Comparison of ENCODE assay signal across 8 mouse cellular contexts in the genomic region with DNA sequence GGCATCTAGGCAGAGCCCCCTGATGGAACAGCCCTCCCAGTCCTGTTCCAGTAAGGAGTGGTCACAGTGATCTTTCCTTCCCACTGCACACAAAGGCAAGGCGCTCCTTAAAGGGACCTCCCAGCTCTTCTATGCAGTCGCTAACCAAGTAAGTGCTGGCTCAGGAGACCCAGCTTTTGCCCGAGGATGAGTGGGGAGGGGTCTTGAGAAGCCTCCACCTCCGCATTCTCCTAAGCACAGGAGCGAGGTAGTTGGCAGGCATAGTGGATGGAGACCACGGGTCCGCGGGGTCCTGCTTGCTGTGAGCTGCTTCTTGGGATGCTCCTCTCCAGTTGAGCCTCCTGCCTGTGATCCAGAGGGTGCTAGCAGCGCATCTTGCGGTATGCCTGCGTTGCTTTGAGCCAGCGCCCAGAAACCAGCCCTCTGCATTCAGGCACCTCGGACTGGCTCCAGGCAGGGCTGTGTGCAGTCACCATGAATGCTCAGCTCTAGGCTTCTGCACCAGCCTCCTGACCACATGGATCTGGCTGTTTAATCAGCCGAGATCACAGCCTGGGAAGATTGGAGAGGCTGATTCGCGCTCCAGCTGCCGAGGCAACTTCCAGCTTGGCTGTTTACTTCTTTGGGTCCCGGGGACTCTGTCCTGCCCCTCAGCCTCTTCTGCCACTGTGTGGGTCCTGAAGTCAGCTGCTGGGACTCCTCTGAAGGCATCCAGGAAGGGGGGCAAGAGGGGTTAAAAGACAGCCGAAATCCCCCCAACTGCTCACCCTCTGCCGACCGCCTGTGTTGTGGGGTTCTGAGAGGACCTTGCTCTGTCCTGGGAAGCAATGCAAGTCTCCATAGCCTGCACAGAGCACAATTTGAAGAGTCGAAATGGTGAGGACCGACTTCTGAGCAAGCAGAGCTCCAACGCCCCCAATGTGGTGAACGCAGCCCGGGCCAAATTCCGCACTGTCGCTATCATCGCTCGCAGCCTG. TPM values are rescaled to one million over a fixed set of nuclear protein-coding genes. Genes with fewer than 3 reads are reported as not detected.
DNase-seq lines count a peak whose midpoint lies in the region; ATAC-seq and TF ChIP-seq lines count a peak whose summit lies in the region.

A gene (plus strand): TSS at position 440 of the 977 bp plus-strand sequence.

- H3K4me2 ChIP-seq in forebrain, embryonic 13.5 days, result peak within 1 kb of the TSS; percentile 84
- H3K4me2 ChIP-seq in midbrain, postnatal 0 days (ENCODE audit: low read depth, low read length, poor library complexity, severe bottlenecking), result peak within 1 kb of the TSS; percentile 78

- no peak within 1 kb of the TSS for H3K27ac ChIP-seq in forebrain, embryonic 13.5 days
- no peak within 1 kb of the TSS for H3K27ac ChIP-seq in midbrain, postnatal 0 days (ENCODE audit: low read depth, low read length)

- peaks cover 19% of the 10 kb centered on the region for H3K27me3 ChIP-seq in forebrain, embryonic 13.5 days
- H3K27me3 ChIP-seq in midbrain, postnatal 0 days (ENCODE audit: insufficient read depth, low read length), result peaks cover 4% of the 10 kb centered on the region; the same call in 1 of the 2 replicates

- TF ChIP-seq CTCF in midbrain, postnatal 0 days (IDR thresholded peaks at IDR 0.05), result no peak

- peak within 1 kb of the TSS; percentile 65 for H3K9ac ChIP-seq in forebrain, embryonic 13.5 days
- H3K9ac ChIP-seq in midbrain, postnatal 0 days (replicated peaks; ENCODE audit: low read length, poor library complexity, severe bottlenecking), result peak within 1 kb of the TSS; percentile 42

- H3K36me3 ChIP-seq in forebrain, embryonic 13.5 days (ENCODE audit: poor library complexity, severe bottlenecking), result no peaks in the 10 kb centered on the region
- H3K36me3 ChIP-seq in midbrain, postnatal 0 days (ENCODE audit: insufficient read depth, low read length), result no peaks in the 10 kb centered on the region

- peak within 1 kb of the TSS; percentile 49 for H3K4me3 ChIP-seq in forebrain, embryonic 13.5 days
- H3K4me3 ChIP-seq in midbrain, postnatal 0 days (ENCODE audit: low read depth, low read length), result peak within 1 kb of the TSS; percentile 45

- H3K9me3 ChIP-seq in forebrain, embryonic 13.5 days (replicated peaks), result no peaks in the 10 kb centered on the region
- no peaks in the 10 kb centered on the region for H3K9me3 ChIP-seq in midbrain, postnatal 0 days (ENCODE audit: low read length)

- DNase-seq in ES-CJ7 (ENCODE audit: low read depth, low spot score), result peak; percentile 21
- peak; percentile 54 for DNase-seq in cerebellum, adult 11 months
- DNase-seq in left cerebral cortex, adult 9 months (ENCODE audit: low spot score in 2 of 2), result peak; percentile 27 to 66
- peak; percentile 68 for DNase-seq in midbrain, postnatal 0 days (ENCODE audit: low spot score)
- DNase-seq in spleen, postnatal 4 days (ENCODE audit: low spot score in 2 of 2), result no peak

- peaks cover 13% of the 10 kb centered on the region for H3K4me1 ChIP-seq in forebrain, embryonic 13.5 days
- H3K4me1 ChIP-seq in midbrain, postnatal 0 days (ENCODE audit: insufficient read depth, low read length), result no peaks in the 10 kb centered on the region

- ATAC-seq in forebrain, embryonic 13.5 days, result peak; percentile 85
- ATAC-seq in hematopoietic stem cell, adult 5-6 weeks (replicated peaks in 1 of 2; ENCODE audit: insufficient read depth in 1 of 2, low FRiP score in 2 of 2, low TSS enrichment in 1 of 2, low read depth in 1 of 2, poor library complexity in 2 of 2, severe bottlenecking in 2 of 2), result peak; percentile 10 to 30; a peak in 3 of 4 replicates
- ATAC-seq in midbrain, postnatal 0 days (ENCODE audit: low FRiP score), result peak; percentile 77
- ATAC-seq in megakaryocyte, adult 5-6 weeks (ENCODE audit: poor library complexity, severe bottlenecking), result no peak

- WGBS in forebrain, embryonic 13.5 days, result under 1% methylated on average over 30 of the region's 30 CpGs
- WGBS in midbrain, postnatal 0 days, result 1% methylated on average over 30 of the region's 30 CpGs

RNA-seq across cellular contexts. Expression of the gene that starts here (rescaled TPM):
- polyA plus RNA-seq in forebrain, embryonic 13.5 days (2015; fragmentation: Nextera tagmentation; extraction: Ambion mirVana), result 2.8 and 3.2 TPM in 2 replicates
- 1.4 and 1.5 TPM in 2 replicates for total RNA-seq in hematopoietic stem cell, adult 5-6 weeks (2017)
- 7.1 and 8.0 TPM in 2 replicates for total RNA-seq in midbrain, postnatal 0 days (2014; rRNA removed)
- polyA plus RNA-seq in midbrain, postnatal 0 days (2015; fragmentation: Nextera tagmentation; extraction: Ambion mirVana), result 8.6 and 8.8 TPM in 2 replicates
- not detected in 2 replicates for total RNA-seq in megakaryocyte, adult 5-6 weeks (2015)
- not detected in 2 replicates for total RNA-seq in megakaryocyte, adult 5-6 weeks (2017)

Comparison
In these comparisons a context has a peak if more than half of its experiments do, and no peak if none do; other contexts are left out.
1. DNase-seq: peak in ES-CJ7 (single experiment), cerebellum, adult 11 months (single experiment), left cerebral cortex, adult 9 months (2 of 2) and midbrain, postnatal 0 days (single experiment); none in spleen, postnatal 4 days (0 of 2).